Mouse (Mus musculus): Measurements from ENCODE around the gene Arih2.

- TF ChIP-seq POLR2A (IDR thresholded peaks at IDR 0.05; ENCODE audit: borderline replicate concordance, extremely low read depth, insufficient read depth, insufficient read length, poor library complexity, severe bottlenecking) (no peak), CTCF (IDR thresholded peaks at IDR 0.05; ENCODE audit: borderline replicate concordance, extremely low read depth, insufficient read depth, insufficient read length) (no peak)
Observed at GRCm38 (mm10) chr9:108575321-108576297, 73.6 kb downstream of the Arih2 start.
